Mouse (Mus musculus) activated CD4-positive, CD25-positive, alpha-beta regulatory T cell (primary cell): ENCODE results near the gene Prl8a9. TPM values are rescaled to one million over a fixed set of nuclear protein-coding genes. Genes with fewer than 3 reads are reported as not detected.

Experiments used
- polyA plus RNA-seq, 2 experiments: library from polyadenylated mRNA; unstranded; fragments of 100-300 nt; shearing (Covaris generic); gene quantifications; one replicate each; pipeline ENCODE4 v1.2.1; 2017

The Prl8a9 gene
- polyA plus RNA-seq: not detected

DNA sequence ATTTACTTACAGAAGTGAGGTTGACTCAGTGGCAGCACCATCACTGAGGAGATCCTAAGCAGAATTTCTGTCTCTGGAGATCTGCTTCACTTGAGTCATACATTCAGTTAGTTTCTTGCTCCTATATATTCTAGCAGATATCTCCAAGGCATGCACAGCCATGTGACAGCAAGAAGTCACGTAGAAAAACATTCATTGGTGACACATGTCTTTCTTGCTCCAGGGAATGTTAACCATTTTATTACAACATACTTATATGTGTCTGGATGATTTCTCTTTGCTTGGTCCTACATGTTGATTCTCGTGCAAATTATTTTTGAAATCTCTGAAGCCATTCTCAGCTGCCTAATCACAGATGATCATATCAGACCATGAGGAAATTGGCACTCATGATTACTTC is at the start of gene Prl8a9:
Gene Prl8a9, minus strand, starts transcription at position 101 of the 400 bp plus-strand sequence.

DNA sequence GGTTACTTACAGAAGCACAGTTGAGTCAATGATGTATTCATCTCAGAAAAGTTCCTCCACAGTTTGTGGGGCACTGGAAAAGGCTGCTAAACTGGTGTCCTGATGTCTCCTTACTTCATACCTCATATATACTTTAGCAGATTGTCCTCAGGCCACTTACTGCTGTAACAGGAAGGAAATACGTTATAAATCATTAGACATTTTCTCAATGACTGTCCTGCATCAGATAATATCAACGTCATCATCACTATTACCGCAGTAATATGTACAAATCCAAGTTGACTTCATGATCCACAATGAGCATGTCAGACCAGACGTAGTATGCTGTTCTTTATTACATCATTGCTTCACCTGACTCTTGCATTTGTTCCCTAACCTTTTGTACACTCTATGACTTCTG is 46.1 kb upstream of the Prl8a9 start, which contains the start of gene Prl7b1:
Gene Prl7b1, minus strand, starts transcription at position 101 of the 400 bp plus-strand sequence.

DNA sequence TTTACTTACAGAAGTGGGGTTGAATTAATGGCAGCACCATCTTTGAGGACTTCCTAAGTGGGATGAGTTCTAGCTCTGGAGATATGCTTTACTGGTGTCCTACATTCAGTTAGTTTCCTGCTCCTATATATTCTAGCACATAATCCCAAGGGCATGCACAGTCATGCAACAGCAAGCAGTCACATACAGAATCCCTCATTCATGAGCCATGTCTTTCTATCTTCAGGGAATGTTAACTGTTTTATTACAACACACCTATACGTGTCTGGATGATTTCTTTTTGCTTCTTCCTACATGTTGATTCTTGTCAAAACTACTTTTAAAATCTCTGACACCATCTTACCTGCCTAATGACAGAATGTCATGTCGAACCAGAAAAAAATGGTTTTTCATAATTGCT is 17.7 kb upstream of the Prl8a9 start, which contains the start of gene Prl8a1:
Gene Prl8a1, minus strand, starts transcription at position 101 of the 400 bp plus-strand sequence.

DNA sequence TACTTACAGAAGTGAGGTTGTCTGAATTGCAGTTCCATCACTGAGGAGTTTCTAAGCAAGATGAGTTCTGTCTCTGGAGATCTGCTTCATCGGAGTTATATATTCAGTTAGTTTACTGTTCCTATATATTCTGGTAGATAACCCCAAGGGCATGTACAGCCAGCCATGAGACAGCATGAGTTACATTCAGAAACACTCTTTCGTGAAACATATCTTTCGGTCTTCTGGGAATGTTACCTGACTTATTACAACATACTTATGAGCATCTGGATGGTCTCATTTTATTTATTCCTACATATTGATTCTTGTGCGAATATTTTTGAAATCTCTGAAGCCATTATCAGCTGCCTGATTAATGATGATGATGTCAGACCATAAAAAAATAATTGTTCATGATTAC is 51.3 kb downstream of the Prl8a9 start, which contains the start of gene Prl8a8:
Gene Prl8a8, minus strand, starts transcription at position 101 of the 400 bp plus-strand sequence.

Other genes with a start within 250 kb of the Prl8a9 start
- not detected for gene Prl8a2, start 218.9 kb downstream of the Prl8a9 start, polyA plus RNA-seq
- not detected for gene Prl2b1, start 173.8 kb downstream of the Prl8a9 start, polyA plus RNA-seq
- gene Prl8a6, start 125.9 kb downstream of the Prl8a9 start, polyA plus RNA-seq: not detected
- gene Prl8a8, start 51.4 kb downstream of the Prl8a9 start, polyA plus RNA-seq: not detected
- gene Prl8a1, start 17.6 kb upstream of the Prl8a9 start, polyA plus RNA-seq: not detected
- gene Prl7b1, start 46.0 kb upstream of the Prl8a9 start, polyA plus RNA-seq: not detected
- gene Prl7a1, start 77.9 kb upstream of the Prl8a9 start, polyA plus RNA-seq: not detected
- gene Prl7a2, start 103.4 kb upstream of the Prl8a9 start, polyA plus RNA-seq: not detected
- gene Prl7d1, start 152.1 kb upstream of the Prl8a9 start, polyA plus RNA-seq: under 1 TPM in 1 of 2 experiments, not detected in 1; 0.17 TPM
- not detected for gene Prl7c1, start 216.2 kb upstream of the Prl8a9 start, polyA plus RNA-seq
- not detected for gene Prl2a1, start 237.0 kb upstream of the Prl8a9 start, polyA plus RNA-seq